ENCODE assay signal across 21 mouse cellular contexts in the genomic region with DNA sequence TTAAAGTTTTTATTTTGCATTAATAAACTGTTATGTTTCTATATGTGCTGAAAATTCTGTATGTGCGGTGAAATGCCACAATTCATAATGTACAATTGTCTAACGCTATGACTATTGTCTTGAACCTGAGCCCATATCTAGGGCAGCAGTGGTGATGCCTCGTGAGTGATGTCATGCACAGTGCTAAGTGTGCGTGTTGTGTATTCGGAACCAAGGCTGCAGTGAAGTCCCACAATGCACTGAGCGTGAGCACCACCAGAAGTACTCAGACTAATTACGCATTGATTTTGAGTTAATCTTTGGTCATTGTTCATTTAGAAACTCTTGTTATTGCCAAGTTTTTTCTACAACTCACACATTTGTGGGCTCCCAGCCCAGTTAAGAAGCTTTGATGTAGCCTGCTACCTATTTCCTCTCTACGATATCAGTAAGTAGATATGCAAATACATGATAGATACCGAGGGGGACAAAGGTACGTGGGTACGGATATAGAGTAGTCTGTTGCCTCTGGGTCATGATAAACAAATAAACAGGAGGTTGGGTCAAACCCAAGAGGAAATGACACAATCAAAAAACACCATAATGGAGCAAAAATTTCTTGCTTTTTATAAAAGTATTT. TPM values are rescaled to one million over a fixed set of nuclear protein-coding genes. Genes with fewer than 3 reads are reported as not detected.
"Had no signal": no experiment of that assay in that cellular context is flagged by ENCODE, and none has a peak within 500 bp of the region (broad histone marks: within the 10 kb centered on the region; RNA-seq: fewer than 3 reads in every experiment).

No protein-coding gene starts in this region.

- DNase-seq: kidney, adult 11 months; kidney, adult 8-10 months; kidney, postnatal 10 days; kidney, postnatal 36 days; layer of hippocampus, postnatal 36 days; left cerebral cortex, postnatal 4 days; liver, embryonic 13.5 days; lung, adult 2 months; lung, postnatal 14 days; lung, postnatal 4 days; midbrain, embryonic 14.5 days; retina, postnatal 1 day; thymus, postnatal 25 days had no signal

- H3K9ac ChIP-seq: kidney, embryonic 15.5 days; limb, embryonic 12.5 days; limb, embryonic 15.5 days; liver, embryonic 13.5 days; neural tube, embryonic 13.5 days had no signal

- H3K9me3 ChIP-seq: kidney, embryonic 15.5 days; limb, embryonic 12.5 days; limb, embryonic 15.5 days; liver, embryonic 13.5 days; neural tube, embryonic 13.5 days had no signal

- H3K36me3 ChIP-seq: kidney, embryonic 15.5 days; limb, embryonic 12.5 days; limb, embryonic 15.5 days; liver, embryonic 13.5 days; neural tube, embryonic 13.5 days had no signal

- H3K27ac ChIP-seq: kidney, embryonic 15.5 days; limb, embryonic 12.5 days; limb, embryonic 15.5 days; liver, embryonic 13.5 days; neural tube, embryonic 13.5 days had no signal

- H3K4me2 ChIP-seq: kidney, embryonic 15.5 days; limb, embryonic 12.5 days; limb, embryonic 15.5 days; liver, embryonic 13.5 days; midbrain, embryonic 11.5 days; neural tube, embryonic 13.5 days had no signal

- H3K4me3 ChIP-seq: kidney, embryonic 15.5 days; limb, embryonic 12.5 days; limb, embryonic 15.5 days; liver, embryonic 13.5 days; neural tube, embryonic 13.5 days had no signal

- H3K4me1 ChIP-seq: liver, embryonic 13.5 days had no signal

RNA-seq across cellular contexts. Expression of gene Ky, which starts 3.4 kb away (rescaled TPM):
- total RNA-seq: megakaryocyte progenitor cell, adult 5-6 weeks; megakaryocyte-erythroid progenitor cell, adult 5-6 weeks; neutrophil, adult 5-6 weeks had no signal
